Mouse (Mus musculus) T-cell, adult 66 days (primary cell): ENCODE data around the gene Gm11627. TPM values are rescaled to one million over a fixed set of nuclear protein-coding genes. Genes with fewer than 3 reads are reported as not detected.

Experiments
- total RNA-seq, 2 experiments: library from RNA; stranded (reverse); gene quantifications; 3 replicates in 1 of 2; 4 replicates in 1 of 2; pipeline ENCODE4 v1.2.4; 2023

The Gm11627 gene
- not detected for total RNA-seq

DNA sequence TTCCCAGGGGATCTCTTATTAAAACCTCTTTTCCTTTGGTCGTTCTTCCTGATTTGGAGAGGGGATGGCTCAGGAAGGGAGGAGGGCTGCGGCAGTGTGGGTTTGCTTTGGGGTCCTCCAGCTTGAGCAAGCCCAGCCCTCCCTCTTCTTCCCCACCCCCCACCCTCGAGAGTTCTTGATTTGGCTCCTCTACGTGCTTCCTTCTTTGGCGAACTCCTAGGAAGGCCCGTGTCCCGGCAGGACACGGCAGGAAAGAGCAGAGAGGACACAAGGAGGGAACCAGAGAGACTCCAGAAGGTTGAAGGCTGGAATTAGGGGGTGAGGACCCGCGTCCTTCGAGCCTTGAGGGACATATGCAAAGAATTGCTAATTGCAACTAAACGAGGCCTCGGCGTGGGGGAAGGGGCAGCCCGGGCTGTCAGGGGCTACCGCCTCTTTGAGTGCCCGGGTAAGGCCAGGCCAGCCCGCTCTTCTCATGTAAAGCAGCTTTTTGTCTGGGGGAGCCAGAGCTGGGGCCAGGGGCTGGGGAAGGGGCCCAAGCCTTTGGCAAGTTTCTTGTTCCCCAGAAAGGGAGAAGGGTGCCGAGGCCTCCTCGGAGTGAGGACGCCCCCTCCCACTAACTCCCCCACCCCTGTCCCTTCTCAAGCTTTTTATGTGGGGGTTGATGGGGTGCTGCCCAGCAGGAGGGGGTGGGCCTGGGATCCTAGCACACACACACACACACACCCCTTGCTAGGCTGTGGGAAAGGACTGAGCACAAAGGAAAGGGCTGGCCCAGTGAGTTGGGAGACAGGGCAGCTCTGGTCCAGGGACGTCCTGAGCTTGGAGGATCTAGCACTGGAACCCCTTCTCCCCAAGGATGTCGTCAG lies at the start of gene Gm11627:
Gm11627 (minus strand) TSS at position 297 of the 869 bp plus-strand sequence.

DNA sequence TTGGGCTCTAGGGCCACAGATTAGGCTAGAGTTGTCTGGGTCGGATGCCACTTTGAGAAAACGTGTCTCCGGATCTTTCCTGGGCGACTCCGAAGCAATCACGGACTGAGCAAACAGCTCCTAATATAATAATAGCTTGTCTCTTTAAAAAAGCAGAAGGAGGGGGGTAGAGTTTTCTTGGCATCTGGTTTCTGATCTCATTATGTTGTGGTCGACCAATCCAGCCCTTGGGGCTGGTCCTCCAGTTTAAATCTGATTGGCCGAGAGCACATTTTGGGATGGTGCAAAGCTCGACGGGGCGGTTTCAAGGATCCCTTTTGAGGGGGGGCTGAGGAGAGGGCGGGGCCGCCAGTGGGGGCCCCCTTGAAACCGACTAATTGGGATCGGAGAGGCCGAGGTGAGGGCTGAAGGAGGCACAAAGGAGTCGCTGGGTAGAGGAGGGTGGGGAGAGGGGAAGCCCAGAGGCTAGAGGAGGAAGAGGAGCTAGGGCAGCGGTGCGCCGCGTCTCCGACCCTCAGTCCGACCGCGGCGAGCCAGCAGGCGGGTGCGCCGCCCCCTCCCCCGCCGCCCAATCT lies 24.8 kb upstream of the Gm11627 start, which contains the start of gene Fzd2:
Fzd2 (plus strand) TSS at position 387 of the 575 bp plus-strand sequence.

DNA sequence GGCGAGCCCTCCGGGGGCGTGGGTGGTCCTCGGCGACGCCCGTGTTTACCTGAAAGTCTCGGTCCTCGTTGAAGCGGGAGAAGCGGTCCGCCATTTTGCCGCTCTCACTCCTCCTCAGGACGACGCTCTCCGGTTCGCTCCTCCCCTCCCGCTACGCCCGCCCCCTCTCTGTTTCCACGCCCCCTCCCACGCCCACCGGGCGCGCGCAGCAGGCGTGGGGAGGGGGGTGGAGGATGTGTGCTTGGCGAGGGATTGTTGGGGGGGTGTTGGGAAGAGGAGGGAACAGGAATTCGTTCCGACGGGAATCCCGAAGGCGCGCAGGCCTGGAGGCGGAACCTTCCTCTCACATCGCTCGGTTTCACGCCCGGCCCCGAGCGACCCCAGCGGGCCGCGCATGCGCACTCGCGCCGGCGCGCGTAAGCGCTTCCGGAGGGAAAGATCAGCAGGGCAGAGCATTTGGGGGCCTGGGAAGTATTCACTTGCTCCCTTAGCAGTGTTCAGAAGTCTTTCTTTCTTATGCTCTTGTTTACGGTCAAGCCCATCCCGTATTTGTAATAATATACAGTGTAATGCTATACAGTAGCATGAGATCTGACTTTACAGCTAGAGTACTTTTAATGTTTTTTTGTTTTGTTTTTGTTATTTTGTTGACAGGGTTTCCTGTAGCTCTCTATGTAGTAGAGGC lies 23.1 kb downstream of the Gm11627 start, which contains the start of gene Gpatch8:
Gpatch8 (minus strand) TSS at position 362 of the 685 bp plus-strand sequence.

Other genes starting within 250 kb of the Gm11627 start
- gene Slc4a1, start 213.3 kb downstream of the Gm11627 start, total RNA-seq = not detected
- 1 to 10 TPM; 5.2 to 6.9 TPM for gene Rundc3a, start 186.1 kb downstream of the Gm11627 start, total RNA-seq
- 10 to 100 TPM; 29.1 to 29.5 TPM for gene Slc25a39, start 171.5 kb downstream of the Gm11627 start, total RNA-seq
- gene Grn, start 149.1 kb downstream of the Gm11627 start, total RNA-seq = 10 to 100 TPM; 14.8 to 23.8 TPM
- gene Fam171a2, start 131.8 kb downstream of the Gm11627 start, total RNA-seq = 1 to 10 TPM in 1 of 2 experiments, not detected in 1; 1.5 TPM
- gene Itga2b, start 109.3 kb downstream of the Gm11627 start, total RNA-seq = 10 to 100 TPM; 15.2 to 24.0 TPM
- gene Gpatch8, start 23.1 kb downstream of the Gm11627 start, total RNA-seq = 10 to 100 TPM; 54.3 to 61.2 TPM
- not detected for gene Fzd2, start 24.9 kb upstream of the Gm11627 start, total RNA-seq
- gene Meioc, start 84.3 kb upstream of the Gm11627 start, total RNA-seq = not detected
- 10 to 100 TPM; 37.0 to 38.8 TPM for gene Ccdc43, start 118.3 kb upstream of the Gm11627 start, total RNA-seq
- gene Adam11, start 182.0 kb upstream of the Gm11627 start, total RNA-seq = 1 to 10 TPM; 2.8 to 2.9 TPM
- gene Gjc1, start 240.2 kb upstream of the Gm11627 start, total RNA-seq = not detected